Mouse (Mus musculus): ENCODE measurements at regions not wholly inside any gene's neighbourhood (a gene's known extent, or its start where the extent isn't known, plus 50 kb on each side); places are given as distances from the start of the nearest gene placed in this dataset.

DNA sequence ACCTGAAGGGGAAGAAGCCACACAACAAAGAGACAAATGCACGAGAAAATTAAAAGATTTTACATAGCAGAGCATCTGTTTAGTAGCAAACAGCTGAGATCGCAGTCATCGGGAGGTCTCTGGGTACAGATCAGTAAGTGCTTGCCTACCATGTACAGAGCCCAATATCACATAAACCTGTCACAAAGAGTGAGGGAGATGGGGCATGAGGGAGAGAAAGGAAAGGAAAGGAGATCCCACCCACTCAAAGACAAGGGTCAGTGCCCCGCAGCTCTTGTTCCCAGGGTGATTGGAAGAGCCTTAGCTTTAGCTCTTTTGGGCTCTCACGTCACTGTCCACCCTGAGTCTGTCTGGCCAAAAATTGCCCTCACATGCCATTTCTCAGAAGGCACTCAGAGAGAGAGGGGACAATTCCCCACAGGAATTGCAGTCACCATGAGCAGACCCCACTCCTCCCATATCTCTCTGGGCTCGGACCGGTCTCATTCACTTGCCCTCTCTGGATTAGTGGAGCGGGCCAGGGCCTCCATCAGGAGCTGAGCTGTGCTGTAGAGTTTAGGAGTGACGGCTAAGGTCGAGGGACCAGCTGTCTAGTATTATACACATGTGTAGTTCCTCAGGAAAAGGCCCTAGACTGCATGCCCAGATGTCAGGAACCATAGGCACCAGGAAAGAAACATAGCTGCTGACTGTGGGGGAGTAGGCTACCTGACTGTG, 99.6 kb downstream of the Inhbb start:
- Histone ChIP-seq H3K9ac (ENCODE audit: low read depth, low read length) (no peak overlapping the region), H3K4me1 (replicated peaks; ENCODE audit: control insufficient read depth, insufficient read depth, low read length) (no peaks in the 10 kb centered on the region), H3K36me3 (ENCODE audit: control insufficient read depth, insufficient read depth, low read length) (no peaks in the 10 kb centered on the region), H3K27me3 (ENCODE audit: control insufficient read depth, insufficient read depth, low read length) (no peaks in the 10 kb centered on the region), H3K4me2 (replicated peaks; ENCODE audit: low read depth, low read length) (no peak overlapping the region), H3K9me3 (ENCODE audit: control insufficient read depth, low read length) (no peaks in the 10 kb centered on the region), H3K4me3 (ENCODE audit: low read depth, low read length) (no peak overlapping the region), H3K27ac (ENCODE audit: low read depth, low read length) (no peak overlapping the region)
- ATAC-seq (ENCODE audit: low FRiP score) = no peak
- WGBS = 78% methylated on average over 10 of the region's 10 CpGs
- no peak for DNase-seq (ENCODE audit: low spot score)

DNA sequence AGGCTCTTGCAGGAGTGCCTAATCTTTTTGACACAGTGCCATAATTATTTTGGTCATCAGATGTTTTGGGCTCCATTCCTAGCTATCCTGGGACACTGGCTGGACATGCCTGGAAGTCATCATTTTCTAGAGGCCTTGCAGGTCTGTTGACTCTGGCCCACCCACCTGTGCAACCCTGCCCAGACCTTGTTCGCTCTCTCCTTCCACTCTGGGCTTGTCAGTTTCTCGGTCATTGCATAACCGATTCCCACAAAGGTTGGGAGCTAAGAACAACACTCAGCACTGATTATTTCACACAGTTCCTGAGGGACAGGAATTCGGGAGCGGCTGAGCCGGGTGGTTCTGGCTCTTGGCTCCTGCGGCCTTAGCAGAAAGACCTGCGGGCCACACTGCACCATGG, 100.2 kb downstream of the Inhbb start:
- Histone ChIP-seq H3K4me1 (replicated peaks; ENCODE audit: control insufficient read depth, insufficient read depth, low read length) (no peaks in the 10 kb centered on the region), H3K9me3 (ENCODE audit: control insufficient read depth, low read length) (no peaks in the 10 kb centered on the region), H3K4me2 (replicated peaks; ENCODE audit: low read depth, low read length) (no peak overlapping the region), H3K27ac (ENCODE audit: low read depth, low read length) (no peak overlapping the region), H3K36me3 (ENCODE audit: control insufficient read depth, insufficient read depth, low read length) (no peaks in the 10 kb centered on the region), H3K4me3 (ENCODE audit: low read depth, low read length) (no peak overlapping the region), H3K27me3 (ENCODE audit: control insufficient read depth, insufficient read depth, low read length) (no peaks in the 10 kb centered on the region), H3K9ac (ENCODE audit: low read depth, low read length) (no peak overlapping the region)
- ATAC-seq (ENCODE audit: low FRiP score) (no peak), DNase-seq (ENCODE audit: low spot score) (no peak)
- 89% methylated on average over 8 of the region's 8 CpGs for WGBS

DNA sequence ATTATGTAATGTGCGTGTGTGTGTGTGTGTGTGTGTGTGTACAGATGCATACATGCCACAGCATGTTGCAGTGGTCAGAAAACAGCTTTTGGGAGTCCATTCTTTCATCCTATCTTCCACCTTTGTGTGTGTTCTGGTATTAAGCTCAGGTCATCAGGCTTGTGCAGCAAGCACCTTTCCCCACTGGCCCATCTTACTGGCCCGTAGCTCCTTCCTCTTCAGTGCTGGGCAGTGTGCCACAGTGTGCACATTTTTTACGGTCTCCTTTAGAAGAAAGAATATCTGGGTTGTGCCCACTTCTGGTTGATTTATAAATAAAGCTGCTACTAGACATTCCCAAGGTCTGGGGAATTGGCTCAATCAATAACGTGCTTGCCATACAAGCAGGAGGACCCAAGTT, 105.0 kb downstream of the Inhbb start:
- Histone ChIP-seq H3K4me3 (ENCODE audit: low read depth, low read length) (no peak overlapping the region), H3K9me3 (ENCODE audit: control insufficient read depth, low read length) (no peaks in the 10 kb centered on the region), H3K36me3 (ENCODE audit: control insufficient read depth, insufficient read depth, low read length) (no peaks in the 10 kb centered on the region), H3K4me2 (replicated peaks; ENCODE audit: low read depth, low read length) (no peak overlapping the region), H3K4me1 (replicated peaks; ENCODE audit: control insufficient read depth, insufficient read depth, low read length) (no peaks in the 10 kb centered on the region), H3K27ac (ENCODE audit: low read depth, low read length) (no peak overlapping the region), H3K9ac (ENCODE audit: low read depth, low read length) (no peak overlapping the region), H3K27me3 (ENCODE audit: control insufficient read depth, insufficient read depth, low read length) (no peaks in the 10 kb centered on the region)
- WGBS = 94% methylated on average over 4 of the region's 4 CpGs
- no peak for DNase-seq (ENCODE audit: low spot score)
- ATAC-seq (ENCODE audit: low FRiP score) = no peak

DNA sequence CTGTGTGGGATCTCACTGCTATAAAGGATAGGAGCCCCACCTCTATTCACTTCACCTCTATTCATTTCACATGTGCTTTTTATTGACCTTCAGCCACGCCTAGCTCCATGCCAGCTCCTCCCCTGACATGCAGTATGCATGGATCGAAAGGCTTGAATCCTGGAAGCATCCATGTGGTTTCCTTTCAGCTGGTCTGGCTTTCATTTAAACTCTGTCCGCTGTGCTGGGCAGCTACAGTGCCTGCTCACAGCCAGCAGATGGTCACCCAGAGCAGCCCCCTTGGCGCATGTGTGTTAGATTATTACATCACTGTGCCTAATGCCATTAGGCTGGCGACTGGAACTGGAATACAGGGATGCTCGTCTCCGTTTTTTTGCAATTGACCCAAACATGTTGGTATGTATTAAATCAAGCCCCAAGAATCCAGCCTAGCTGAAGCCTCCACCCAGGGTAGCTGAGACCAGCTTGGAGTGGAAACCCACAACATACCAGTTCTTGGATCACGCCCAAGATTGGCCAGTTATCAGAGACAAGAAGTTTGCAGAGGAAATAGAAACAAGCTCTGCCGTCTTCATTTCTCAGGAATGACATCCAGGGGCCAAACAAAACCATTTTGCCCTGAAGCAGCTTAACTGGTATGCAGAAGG, 113.2 kb downstream of the Inhbb start:
- H3K4me1 ChIP-seq (replicated peaks; ENCODE audit: control insufficient read depth, insufficient read depth, low read length) = peaks cover 5% of the 10 kb centered on the region; the same call in 1 of the 2 replicates
- no peak overlapping the region for H3K9ac ChIP-seq (ENCODE audit: low read depth, low read length)
- ATAC-seq (ENCODE audit: low FRiP score) = no peak
- H3K4me3 ChIP-seq (ENCODE audit: low read depth, low read length) = no peak overlapping the region
- H3K9me3 ChIP-seq (ENCODE audit: control insufficient read depth, low read length) = no peaks in the 10 kb centered on the region
- H3K27ac ChIP-seq (ENCODE audit: low read depth, low read length) = no peak overlapping the region
- no peaks in the 10 kb centered on the region for H3K36me3 ChIP-seq (ENCODE audit: control insufficient read depth, insufficient read depth, low read length)
- peak; percentile 14 for DNase-seq (ENCODE audit: low spot score)
- no peak overlapping the region for H3K4me2 ChIP-seq (replicated peaks; ENCODE audit: low read depth, low read length)
- no peaks in the 10 kb centered on the region; the same call in 1 of the 2 replicates for H3K27me3 ChIP-seq (ENCODE audit: control insufficient read depth, insufficient read depth, low read length)
- 73% methylated on average over 9 of the region's 9 CpGs for WGBS

DNA sequence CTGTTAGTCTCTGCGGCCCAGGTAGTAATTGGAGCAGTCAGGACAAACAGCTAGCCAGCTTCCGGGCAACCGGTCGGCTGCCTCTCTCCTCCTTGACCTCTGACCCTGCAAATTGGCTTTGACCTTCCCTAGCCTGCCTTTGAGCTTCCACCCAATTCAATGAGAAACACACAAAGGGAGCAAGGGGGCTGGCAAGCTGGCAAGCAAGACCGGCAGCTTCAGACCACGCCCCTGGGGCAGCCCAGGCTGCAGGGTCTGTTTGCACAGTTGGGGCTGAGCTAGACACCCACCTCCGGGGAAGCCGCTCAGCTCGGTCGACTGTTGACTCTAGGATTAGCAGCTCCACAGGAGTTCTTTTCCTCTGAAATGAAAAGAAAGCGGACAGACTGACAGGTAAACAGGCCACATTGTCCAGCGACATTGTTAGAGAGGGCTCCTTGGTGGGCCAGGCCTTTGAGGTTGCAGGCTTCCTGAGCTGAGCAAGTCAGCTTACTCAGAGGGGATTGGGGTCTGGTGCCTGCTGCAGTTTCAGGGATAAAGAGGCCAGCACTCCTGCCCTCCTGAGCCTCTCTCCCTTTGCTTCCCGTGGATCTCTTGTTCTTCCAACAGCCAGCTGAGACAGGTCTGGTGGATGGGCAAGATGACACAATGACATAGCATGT, 116.6 kb downstream of the Inhbb start:
- peaks cover 5% of the 10 kb centered on the region; the same call in 1 of the 2 replicates for H3K4me1 ChIP-seq (replicated peaks; ENCODE audit: control insufficient read depth, insufficient read depth, low read length)
- no peak overlapping the region for H3K4me3 ChIP-seq (ENCODE audit: low read depth, low read length)
- ATAC-seq (ENCODE audit: low FRiP score) (peak; percentile 65), DNase-seq (ENCODE audit: low spot score) (peak; percentile 57)
- no peaks in the 10 kb centered on the region; the same call in 1 of the 2 replicates for H3K27me3 ChIP-seq (ENCODE audit: control insufficient read depth, insufficient read depth, low read length)
- H3K27ac ChIP-seq (ENCODE audit: low read depth, low read length) = no peak overlapping the region
- no peaks in the 10 kb centered on the region for H3K36me3 ChIP-seq (ENCODE audit: control insufficient read depth, insufficient read depth, low read length)
- no peaks in the 10 kb centered on the region for H3K9me3 ChIP-seq (ENCODE audit: control insufficient read depth, low read length)
- no peak overlapping the region for H3K9ac ChIP-seq (ENCODE audit: low read depth, low read length)
- WGBS = 3% methylated on average over 13 of the region's 13 CpGs
- H3K4me2 ChIP-seq (replicated peaks; ENCODE audit: low read depth, low read length) = 0 out of 2 replicates have a peak overlapping the region, but pooled peaks have one; percentile 6

DNA sequence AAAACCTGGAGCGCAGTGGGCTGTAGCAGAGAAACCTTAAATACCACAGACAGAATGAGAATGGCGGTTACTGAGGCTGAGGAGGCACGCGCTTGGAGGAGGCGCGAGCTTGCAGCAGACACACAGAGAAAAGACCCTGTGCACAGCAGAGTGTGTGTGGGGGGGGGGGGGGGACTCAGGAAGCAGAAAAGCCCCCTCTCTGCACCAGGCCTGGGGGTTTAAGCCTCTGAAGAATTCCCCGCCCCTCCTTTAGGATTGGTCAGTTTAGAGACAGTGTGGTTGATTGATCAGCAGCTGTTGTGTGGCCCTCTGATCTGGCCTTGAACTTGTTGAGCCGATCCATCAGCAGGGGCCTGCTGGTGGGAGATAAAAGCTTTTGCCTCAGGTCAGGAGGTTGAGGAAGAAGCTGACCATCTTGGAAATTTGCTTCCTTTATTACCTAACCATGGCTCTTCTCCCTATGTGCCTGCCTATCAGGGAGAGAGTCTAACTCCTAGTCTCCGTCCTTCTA, 117.5 kb downstream of the Inhbb start:
- WGBS = 24% methylated on average over 9 of the region's 9 CpGs
- no peak overlapping the region for H3K9ac ChIP-seq (ENCODE audit: low read depth, low read length)
- DNase-seq (ENCODE audit: low spot score) = peak; percentile 30

DNA sequence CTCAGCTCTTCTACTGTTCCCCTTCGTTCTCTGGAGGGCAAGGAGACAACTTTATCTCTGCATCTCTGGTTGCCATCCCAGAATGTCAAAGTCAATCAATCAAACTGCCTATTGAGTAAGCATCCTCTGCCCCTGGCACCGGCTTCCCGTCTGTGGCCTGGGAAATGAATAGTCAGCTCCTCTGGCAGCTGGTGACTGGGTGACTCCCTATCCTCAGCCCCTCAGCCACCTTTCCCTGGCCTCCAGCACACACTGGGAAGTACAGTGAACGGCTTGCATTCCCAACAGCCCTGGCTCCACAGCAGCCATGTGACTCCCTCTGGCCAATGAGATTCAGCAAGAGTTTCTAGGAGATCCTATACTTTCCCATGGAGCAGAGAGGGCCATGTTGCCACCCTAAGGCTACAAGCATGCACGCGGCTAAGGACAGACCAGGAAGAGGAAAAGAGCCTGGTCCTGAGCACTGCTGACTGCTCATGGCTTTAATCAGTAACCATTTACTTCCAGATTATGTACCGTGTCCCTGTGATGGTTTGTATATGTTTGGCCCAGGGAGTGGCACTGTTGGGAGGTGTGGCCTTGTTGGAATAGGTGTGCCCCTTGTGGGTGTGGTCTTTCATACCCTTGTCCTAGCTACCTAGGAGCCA, 119.6 kb downstream of the Inhbb start:
- DNase-seq (ENCODE audit: low spot score) (no peak), ATAC-seq (ENCODE audit: low FRiP score) (no peak)
- Histone ChIP-seq H3K4me1 (replicated peaks; ENCODE audit: control insufficient read depth, insufficient read depth, low read length) (peaks cover 5% of the 10 kb centered on the region; the same call in 1 of the 2 replicates), H3K4me3 (ENCODE audit: low read depth, low read length) (no peak overlapping the region), H3K27me3 (ENCODE audit: control insufficient read depth, insufficient read depth, low read length) (no peaks in the 10 kb centered on the region; the same call in 1 of the 2 replicates), H3K27ac (ENCODE audit: low read depth, low read length) (no peak overlapping the region), H3K9ac (ENCODE audit: low read depth, low read length) (no peak overlapping the region), H3K36me3 (ENCODE audit: control insufficient read depth, insufficient read depth, low read length) (no peaks in the 10 kb centered on the region), H3K9me3 (ENCODE audit: control insufficient read depth, low read length) (no peaks in the 10 kb centered on the region), H3K4me2 (replicated peaks; ENCODE audit: low read depth, low read length) (no peak overlapping the region)
- WGBS = 72% methylated on average over 7 of the region's 7 CpGs

More for the DNA sequence above, 117.5 kb downstream of the Inhbb start:
- Histone ChIP-seq H3K4me2 (replicated peaks; ENCODE audit: low read depth, low read length) (no peak overlapping the region), H3K27me3 (ENCODE audit: control insufficient read depth, insufficient read depth, low read length) (no peaks in the 10 kb centered on the region; the same call in 1 of the 2 replicates), H3K9me3 (ENCODE audit: control insufficient read depth, low read length) (no peaks in the 10 kb centered on the region), H3K27ac (ENCODE audit: low read depth, low read length) (no peak overlapping the region), H3K4me1 (replicated peaks; ENCODE audit: control insufficient read depth, insufficient read depth, low read length) (peaks cover 5% of the 10 kb centered on the region; the same call in 1 of the 2 replicates), H3K4me3 (ENCODE audit: low read depth, low read length) (no peak overlapping the region), H3K36me3 (ENCODE audit: control insufficient read depth, insufficient read depth, low read length) (no peaks in the 10 kb centered on the region)
- ATAC-seq (ENCODE audit: low FRiP score) = peak; percentile 47; the same call in 1 of the 2 replicates

DNA sequence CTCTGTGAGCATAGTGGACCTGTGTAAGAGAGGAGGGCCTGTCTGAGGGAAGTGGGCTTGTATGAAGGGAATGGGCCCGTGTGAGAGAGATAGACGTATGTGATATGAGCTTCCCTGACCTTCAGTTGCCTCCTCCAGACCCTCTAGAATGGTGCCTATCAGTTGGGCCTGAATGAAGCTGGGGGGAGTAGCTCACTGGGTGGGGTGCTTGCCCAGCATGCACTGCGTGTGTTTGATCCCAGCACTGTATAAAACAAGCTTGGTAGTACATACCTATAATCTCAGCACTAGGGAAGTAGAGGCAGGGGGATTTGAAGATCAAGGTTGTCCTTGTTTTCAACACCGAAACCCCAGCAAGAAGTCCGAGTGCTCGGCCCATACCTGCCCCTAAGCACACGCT, 120.1 kb downstream of the Inhbb start:
- no peak overlapping the region for H3K27ac ChIP-seq (ENCODE audit: low read depth, low read length)
- H3K36me3 ChIP-seq (ENCODE audit: control insufficient read depth, insufficient read depth, low read length) = no peaks in the 10 kb centered on the region
- H3K4me1 ChIP-seq (replicated peaks; ENCODE audit: control insufficient read depth, insufficient read depth, low read length) = peaks cover 5% of the 10 kb centered on the region; the same call in 1 of the 2 replicates
- DNase-seq (ENCODE audit: low spot score) = no peak
- no peaks in the 10 kb centered on the region; the same call in 1 of the 2 replicates for H3K27me3 ChIP-seq (ENCODE audit: control insufficient read depth, insufficient read depth, low read length)
- no peaks in the 10 kb centered on the region for H3K9me3 ChIP-seq (ENCODE audit: control insufficient read depth, low read length)
- no peak overlapping the region for H3K9ac ChIP-seq (ENCODE audit: low read depth, low read length)
- 91% methylated on average over 7 of the region's 7 CpGs for WGBS
- H3K4me2 ChIP-seq (replicated peaks; ENCODE audit: low read depth, low read length) = no peak overlapping the region
- ATAC-seq (ENCODE audit: low FRiP score) = no peak
- no peak overlapping the region for H3K4me3 ChIP-seq (ENCODE audit: low read depth, low read length)

Measured in hindbrain, embryonic 11.5 days (tissue).